12 mouse cellular contexts compared by ENCODE assay signal in genomic region chr4:59914608-59915403, GRCm38 (mm10). TPM values are rescaled to one million over a fixed set of nuclear protein-coding genes. Genes with fewer than 3 reads are reported as not detected.
DNase-seq lines count a peak whose midpoint lies in the region; ATAC-seq and TF ChIP-seq lines count a peak whose summit lies in the region.
"Had no signal": no experiment of that assay in that cellular context is flagged by ENCODE, and none has a peak within 500 bp of the region (broad histone marks: within the 10 kb centered on the region; RNA-seq: fewer than 3 reads in every experiment).

Gene Slc46a2 (minus strand): TSS chr4:59915056.

- H3K9ac ChIP-seq in heart, embryonic 14.5 days (ENCODE audit: low read length), result no peak within 1 kb of the TSS
- H3K9ac ChIP-seq in ES-Bruce4 (ENCODE audit: low read depth, poor library complexity, severe bottlenecking), result no peak within 1 kb of the TSS
- no peak within 1 kb of the TSS for H3K9ac ChIP-seq in embryonic facial prominence, embryonic 14.5 days (ENCODE audit: low read depth, low read length)
- H3K9ac ChIP-seq in kidney, embryonic 16.5 days (replicated peaks; ENCODE audit: low read length), result no peak within 1 kb of the TSS
- H3K9ac ChIP-seq in forebrain, embryonic 16.5 days (replicated peaks; ENCODE audit: low read depth, low read length), result no peak within 1 kb of the TSS

- no peak within 1 kb of the TSS for H3K4me3 ChIP-seq in heart, embryonic 14.5 days (ENCODE audit: control insufficient read depth in 1 of 2, insufficient read depth in 1 of 2, low read depth in 1 of 2, low read length in 2 of 2)
- H3K4me3 ChIP-seq in ES-Bruce4 (ENCODE audit: low read depth, low read length), result peak within 1 kb of the TSS; percentile 47
- H3K4me3 ChIP-seq in embryonic facial prominence, embryonic 14.5 days (ENCODE audit: low read depth, low read length), result no peak within 1 kb of the TSS
- 0 out of 2 replicates have a peak within 1 kb of the TSS, but pooled peaks have one; percentile 4 for H3K4me3 ChIP-seq in kidney, embryonic 16.5 days (ENCODE audit: low read length)
- H3K4me3 ChIP-seq in forebrain, embryonic 16.5 days (replicated peaks; ENCODE audit: low read length), result no peak within 1 kb of the TSS
- H3K4me3 ChIP-seq: erythroblast, embryonic 14.5 days; megakaryocyte, embryonic 14.5 days had no signal

- WGBS in heart, embryonic 14.5 days, result 25% methylated on average over 22 of the region's 22 CpGs
- WGBS in embryonic facial prominence, embryonic 14.5 days, result 15% methylated on average over 22 of the region's 22 CpGs
- WGBS in kidney, embryonic 16.5 days, result 12% methylated on average over 22 of the region's 22 CpGs
- WGBS in forebrain, embryonic 16.5 days, result 17% methylated on average over 22 of the region's 22 CpGs

- no peak for DNase-seq in heart, adult 11 months
- peak; percentile 36 for DNase-seq in embryonic facial prominence, embryonic 14.5 days (ENCODE audit: low spot score)
- DNase-seq in gastrocnemius, postnatal 4 days (ENCODE audit: low spot score in 2 of 2), result no peak
- DNase-seq in yolk sac, embryonic 10.5 days (ENCODE audit: low spot score), result no peak
- DNase-seq: adrenal gland, postnatal 10 days had no signal

- no peak for TF ChIP-seq POLR2A in ES-Bruce4 (IDR thresholded peaks at IDR 0.05; ENCODE audit: insufficient read depth, low read length)

- no peaks in the 10 kb centered on the region for H3K36me3 ChIP-seq in heart, embryonic 14.5 days (ENCODE audit: control insufficient read depth, insufficient read depth, low read length)
- H3K36me3 ChIP-seq in ES-Bruce4 (ENCODE audit: control insufficient read depth, insufficient read depth, low read length, poor library complexity, severe bottlenecking), result no peaks in the 10 kb centered on the region
- H3K36me3 ChIP-seq in embryonic facial prominence, embryonic 14.5 days (ENCODE audit: control insufficient read depth, insufficient read depth, low read length), result no peaks in the 10 kb centered on the region
- H3K36me3 ChIP-seq in kidney, embryonic 16.5 days (ENCODE audit: insufficient read depth, low read length), result no peaks in the 10 kb centered on the region
- no peaks in the 10 kb centered on the region for H3K36me3 ChIP-seq in forebrain, embryonic 16.5 days (ENCODE audit: control insufficient read depth, insufficient read depth)

- TF ChIP-seq CTCF in ES-Bruce4 (IDR thresholded peaks at IDR 0.05; ENCODE audit: low read depth, low read length), result no peak

- H3K27ac ChIP-seq in heart, embryonic 14.5 days (replicated peaks in 1 of 2; ENCODE audit: control insufficient read depth in 1 of 2, insufficient read depth in 1 of 2, low read depth in 2 of 2, low read length in 2 of 2), result no peak within 1 kb of the TSS
- H3K27ac ChIP-seq in ES-Bruce4 (ENCODE audit: insufficient read depth, low read length), result no peak within 1 kb of the TSS
- H3K27ac ChIP-seq in embryonic facial prominence, embryonic 14.5 days (replicated peaks; ENCODE audit: low read depth, low read length), result no peak within 1 kb of the TSS
- no peak within 1 kb of the TSS for H3K27ac ChIP-seq in kidney, embryonic 16.5 days (ENCODE audit: low read length)
- H3K27ac ChIP-seq in forebrain, embryonic 16.5 days (ENCODE audit: low read length), result no peak within 1 kb of the TSS

- no peaks in the 10 kb centered on the region; the same call in 1 of the 2 replicates for H3K27me3 ChIP-seq in heart, embryonic 14.5 days (ENCODE audit: control insufficient read depth, insufficient read depth, low read length)
- H3K27me3 ChIP-seq in ES-Bruce4 (ENCODE audit: control insufficient read depth, insufficient read depth, low read length, poor library complexity, severe bottlenecking), result no peaks in the 10 kb centered on the region
- peaks cover 13% of the 10 kb centered on the region for H3K27me3 ChIP-seq in embryonic facial prominence, embryonic 14.5 days (replicated peaks; ENCODE audit: control insufficient read depth, insufficient read depth, low read length)
- peaks cover 10% of the 10 kb centered on the region; the same call in 1 of the 2 replicates for H3K27me3 ChIP-seq in kidney, embryonic 16.5 days (ENCODE audit: insufficient read depth, low read length)
- no peaks in the 10 kb centered on the region for H3K27me3 ChIP-seq in forebrain, embryonic 16.5 days (replicated peaks; ENCODE audit: control insufficient read depth, insufficient read depth, low read length)

- H3K9me3 ChIP-seq in heart, embryonic 14.5 days (ENCODE audit: control insufficient read depth, low read length), result no peaks in the 10 kb centered on the region
- no peaks in the 10 kb centered on the region for H3K9me3 ChIP-seq in ES-Bruce4 (replicated peaks; ENCODE audit: control insufficient read depth, insufficient read depth, low read length, poor library complexity, severe bottlenecking)
- no peaks in the 10 kb centered on the region for H3K9me3 ChIP-seq in embryonic facial prominence, embryonic 14.5 days (ENCODE audit: control insufficient read depth, low read length)
- H3K9me3 ChIP-seq in kidney, embryonic 16.5 days (ENCODE audit: low read length), result no peaks in the 10 kb centered on the region
- H3K9me3 ChIP-seq in forebrain, embryonic 16.5 days (ENCODE audit: control insufficient read depth, low read length), result no peaks in the 10 kb centered on the region

- no peaks in the 10 kb centered on the region; a peak in 1 of 4 replicates for H3K4me1 ChIP-seq in heart, embryonic 14.5 days (ENCODE audit: control insufficient read depth in 2 of 2, insufficient read depth in 2 of 2, low read length in 2 of 2)
- H3K4me1 ChIP-seq in ES-Bruce4 (ENCODE audit: control insufficient read depth, insufficient read depth, low read length), result no peaks in the 10 kb centered on the region
- H3K4me1 ChIP-seq in embryonic facial prominence, embryonic 14.5 days (ENCODE audit: control insufficient read depth, insufficient read depth, low read length), result no peaks in the 10 kb centered on the region; the same call in 1 of the 2 replicates
- no peaks in the 10 kb centered on the region for H3K4me1 ChIP-seq in kidney, embryonic 16.5 days (ENCODE audit: insufficient read depth, low read length)
- no peaks in the 10 kb centered on the region for H3K4me1 ChIP-seq in forebrain, embryonic 16.5 days (replicated peaks; ENCODE audit: control insufficient read depth, insufficient read depth, low read length)

- no peak within 1 kb of the TSS for H3K4me2 ChIP-seq in heart, embryonic 14.5 days (ENCODE audit: low read length)
- H3K4me2 ChIP-seq in embryonic facial prominence, embryonic 14.5 days (ENCODE audit: low read depth, low read length), result 0 out of 2 replicates have a peak within 1 kb of the TSS, but pooled peaks have one; percentile 4
- H3K4me2 ChIP-seq in kidney, embryonic 16.5 days (replicated peaks; ENCODE audit: low read depth, low read length), result peak within 1 kb of the TSS; percentile 40
- H3K4me2 ChIP-seq in forebrain, embryonic 16.5 days (ENCODE audit: low read length), result no peak within 1 kb of the TSS

- TF ChIP-seq EP300 in ES-Bruce4 (IDR thresholded peaks at IDR 0.05; ENCODE audit: insufficient read depth, low read depth, low read length), result no peak

- ATAC-seq in heart, embryonic 14.5 days (ENCODE audit: insufficient number of reproducible peaks, insufficient read depth, low FRiP score, low read depth), result peak; percentile 44; the same call in 1 of the 2 replicates
- peak; percentile 70; the same call in 1 of the 2 replicates for ATAC-seq in embryonic facial prominence, embryonic 14.5 days (ENCODE audit: low read depth)
- ATAC-seq in kidney, embryonic 16.5 days (ENCODE audit: low FRiP score, low TSS enrichment), result peak; percentile 72
- no peak for ATAC-seq in forebrain, embryonic 16.5 days
- ATAC-seq: CD4-positive, CD25-positive, alpha-beta regulatory T cell, adult 4 months had no signal

RNA-seq across cellular contexts. Expression of gene Slc46a2, which starts in this region (rescaled TPM):
- polyA plus RNA-seq in heart, embryonic 14.5 days (2014; fragmentation: Nextera tagmentation; extraction: Ambion mirVana), result 0.11 and 0.18 TPM in 2 replicates
- not detected in 2 replicates for polyA plus RNA-seq in ES-Bruce4 (2011; ENCODE audit: insufficient read depth, insufficient read length, low read depth, missing spikeins)
- polyA plus RNA-seq in embryonic facial prominence, embryonic 14.5 days (2014; fragmentation: Nextera tagmentation; extraction: Ambion mirVana), result 0.41 and 0.84 TPM in 2 replicates
- polyA plus RNA-seq in kidney, embryonic 16.5 days (2015; fragmentation: Nextera tagmentation; extraction: Ambion mirVana), result 0.06 TPM in 1 of 2 replicates, not detected in the other
- not detected for total RNA-seq in gastrocnemius, postnatal 4 days (2021)
- polyA plus RNA-seq in forebrain, embryonic 16.5 days (2015; fragmentation: Nextera tagmentation; extraction: Ambion mirVana), result 0.16 TPM in 1 of 2 replicates, not detected in the other
- total RNA-seq: adrenal gland, postnatal 10 days had no signal
- polyA plus RNA-seq: erythroblast, embryonic 14.5 days had no signal

Comparison
In these comparisons a context has a peak if more than half of its experiments do, and no peak if none do; other contexts are left out.
1. Peak in ATAC-seq in heart, embryonic 14.5 days; RNA of the gene not detected or under 1 TPM.
2. Peak in DNase-seq, ATAC-seq and H3K4me2 ChIP-seq in embryonic facial prominence, embryonic 14.5 days; RNA of the gene not detected or under 1 TPM.
3. Peak in ATAC-seq, H3K4me3 ChIP-seq and H3K4me2 ChIP-seq in kidney, embryonic 16.5 days; RNA of the gene not detected or under 1 TPM.